Mouse (Mus musculus) ES-Bruce4 (cell line): Measurements from ENCODE around the gene Cybc1. TPM values are rescaled to one million over a fixed set of nuclear protein-coding genes. Genes with fewer than 3 reads are reported as not detected.

Experiments used
- H3K27ac ChIP-seq: 2 replicates; pipeline ENCODE4 v1.5.1; 2012; ENCODE audit warnings: low read length, inconsistent platforms; ENCODE audit not compliant: insufficient read depth
- H3K27me3 ChIP-seq: 2 replicates; pipeline ENCODE4 v1.6.1; 2012; ENCODE audit warnings: mild to moderate bottlenecking, low read length, inconsistent platforms; ENCODE audit not compliant: control insufficient read depth, poor library complexity, insufficient read depth, severe bottlenecking
- H3K36me3 ChIP-seq: 2 replicates; pipeline ENCODE4 v1.6.1; 2012; ENCODE audit warnings: inconsistent platforms, mild to moderate bottlenecking, low read length, moderate library complexity; ENCODE audit not compliant: control insufficient read depth, poor library complexity, insufficient read depth, severe bottlenecking
- H3K4me1 ChIP-seq: one replicate; pipeline ENCODE4 v1.8.1; 2011; ENCODE audit warnings: low read length; ENCODE audit not compliant: control insufficient read depth, insufficient read depth
- H3K4me3 ChIP-seq: 2 replicates; pipeline ENCODE4 v1.5.1; 2011; ENCODE audit warnings: low read depth, mild to moderate bottlenecking, low read length
- H3K9ac ChIP-seq: 2 replicates; pipeline ENCODE4 v1.6.1; 2012; ENCODE audit warnings: low read depth, mild to moderate bottlenecking, inconsistent platforms; ENCODE audit not compliant: poor library complexity, severe bottlenecking
- H3K9me3 ChIP-seq: replicated peaks from 2 replicates; pipeline ENCODE4 v1.6.1; 2012; ENCODE audit warnings: mild to moderate bottlenecking, low read length, inconsistent platforms; ENCODE audit not compliant: control insufficient read depth, poor library complexity, insufficient read depth, severe bottlenecking
- CTCF ChIP-seq: IDR thresholded peaks from one replicate; pipeline ENCODE4 v1.8.1; 2011; ENCODE audit warnings: low read depth, low read length
- EP300 ChIP-seq: IDR thresholded peaks from 2 replicates; pipeline ENCODE4 v1.6.1; 2011; ENCODE audit warnings: low read depth, low read length; ENCODE audit not compliant: insufficient read depth
- POLR2A ChIP-seq: IDR thresholded peaks from one replicate; pipeline ENCODE4 v1.8.1; 2011; ENCODE audit warnings: low read length; ENCODE audit not compliant: insufficient read depth
- polyA plus RNA-seq: library from polyadenylated mRNA; stranded (reverse); fragments of >200 nt; gene quantifications from 2 replicates; pipeline ENCODE4 v1.2.4, GENCODE M21; 2011; ENCODE audit warnings: low read depth; ENCODE audit not compliant: missing spikeins, insufficient read depth, insufficient read length

Cybc1 gene
- polyA plus RNA-seq, result 14.7 and 15.9 TPM in 2 replicates

DNA sequence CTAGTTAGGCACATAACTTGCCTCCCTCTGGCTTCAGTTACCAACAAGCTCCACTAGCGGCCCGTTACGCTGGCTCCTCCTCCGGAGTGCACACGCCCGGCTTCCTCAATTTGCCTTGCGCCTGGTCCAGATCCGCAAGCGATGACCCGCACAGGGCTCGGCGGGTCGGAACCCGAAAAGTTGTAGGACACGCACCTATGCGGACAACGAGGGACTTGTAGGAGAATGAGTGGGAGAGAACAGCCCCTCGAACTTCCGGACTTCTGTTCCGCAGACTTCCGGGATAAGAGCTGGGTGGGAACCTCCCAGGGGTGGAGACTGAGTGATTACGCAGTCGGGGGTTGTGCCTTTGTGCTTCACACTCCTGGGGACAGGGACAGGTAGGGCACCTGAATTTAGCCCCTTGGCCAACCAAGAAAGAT lies at the start of gene Cybc1:
Cybc1 (minus strand) TSS at position 305 of the 422 bp plus-strand sequence.
- Histone ChIP-seq H3K36me3 (0 out of 2 replicates have a peak, but pooled peaks cover 3% of the 10 kb centered on the region), H3K9me3 (no peaks in the 10 kb centered on the region), H3K4me1 (peaks cover 2% of the 10 kb centered on the region), H3K9ac (peak within 1 kb of the TSS; percentile 92), H3K27me3 (no peaks in the 10 kb centered on the region), H3K4me3 (peak within 1 kb of the TSS; percentile 97), H3K27ac (no peak within 1 kb of the TSS)
- TF ChIP-seq POLR2A (peak; percentile 35), CTCF (no peak)

DNA sequence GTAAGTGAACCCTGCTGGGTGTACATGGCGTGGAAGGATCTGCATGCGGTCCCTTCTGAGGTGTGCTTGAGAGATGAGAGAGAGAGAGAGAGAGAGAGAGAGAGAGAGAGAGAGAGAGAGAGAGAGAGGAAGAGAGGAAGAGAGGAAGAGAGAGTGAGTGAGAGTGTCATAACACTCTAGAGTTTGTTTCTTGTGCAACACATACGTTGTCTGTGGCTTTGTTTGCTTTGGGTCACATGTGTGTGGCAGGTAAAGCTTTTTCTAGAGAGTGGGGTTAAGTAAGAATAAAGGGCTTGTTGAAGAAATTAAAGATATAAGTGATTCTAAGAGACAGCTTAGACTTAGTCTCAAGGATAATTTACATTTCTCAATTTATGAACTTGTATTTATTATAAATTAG lies 48.9 kb upstream of the Cybc1 start:
- H3K9me3 ChIP-seq, result no peaks in the 10 kb centered on the region
- no peaks in the 10 kb centered on the region for H3K27me3 ChIP-seq
- H3K27ac ChIP-seq, result no peak overlapping the region
- no peak overlapping the region for H3K9ac ChIP-seq
- H3K36me3 ChIP-seq, result peaks cover 6% of the 10 kb centered on the region; the same call in 1 of the 2 replicates
- no peak overlapping the region for H3K4me3 ChIP-seq
- H3K4me1 ChIP-seq, result no peaks in the 10 kb centered on the region
- TF ChIP-seq POLR2A (no peak), EP300 (no peak), CTCF (no peak)

DNA sequence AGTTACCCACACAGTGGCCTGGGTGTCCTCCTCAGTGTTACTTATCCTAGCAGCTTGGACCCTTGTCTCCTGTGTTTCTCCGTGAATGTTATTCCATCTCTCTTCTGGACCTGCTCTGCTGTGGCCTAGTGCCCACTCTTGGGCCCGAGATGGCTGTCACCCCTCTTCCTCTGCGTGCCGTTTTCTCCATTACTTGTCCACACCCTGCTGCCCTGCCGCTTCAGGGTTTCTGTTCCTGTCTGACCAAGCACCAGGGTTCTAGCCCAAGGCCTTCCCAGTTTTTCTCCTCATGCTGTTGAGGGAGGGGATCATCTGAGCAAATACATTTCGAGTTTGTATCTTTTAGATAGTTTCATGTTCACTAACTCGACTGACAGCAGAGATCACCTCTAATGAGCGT lies 48.4 kb upstream of the Cybc1 start:
- Histone ChIP-seq H3K9me3 (no peaks in the 10 kb centered on the region), H3K9ac (no peak overlapping the region), H3K27me3 (no peaks in the 10 kb centered on the region), H3K36me3 (peaks cover 6% of the 10 kb centered on the region; the same call in 1 of the 2 replicates), H3K4me1 (no peaks in the 10 kb centered on the region), H3K27ac (no peak overlapping the region), H3K4me3 (no peak overlapping the region)
- TF ChIP-seq CTCF (no peak), POLR2A (no peak), EP300 (no peak)

DNA sequence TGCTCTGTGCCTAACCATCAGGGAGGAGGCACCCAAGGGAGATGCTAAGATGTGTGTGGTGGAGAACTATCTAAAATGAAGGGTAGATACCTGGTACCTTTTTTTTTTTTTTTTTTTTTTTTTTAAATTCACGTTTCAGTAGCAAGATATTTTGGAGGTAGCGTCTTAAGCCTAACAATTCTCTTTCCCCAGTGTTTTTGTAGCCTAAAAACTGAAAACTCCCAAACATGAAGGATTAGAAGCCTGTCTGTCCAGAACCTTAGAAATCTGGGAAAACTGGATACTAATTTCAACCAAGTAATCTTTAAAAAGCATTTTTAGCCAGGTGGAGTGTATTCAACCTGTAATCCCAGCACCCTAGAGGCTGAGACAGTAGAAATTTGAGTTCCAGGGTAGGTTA lies 32.0 kb upstream of the Cybc1 start:
- Histone ChIP-seq H3K9ac (peak overlapping the region; percentile 98), H3K4me3 (peak overlapping the region; percentile 88), H3K4me1 (no peaks in the 10 kb centered on the region), H3K27ac (no peak overlapping the region), H3K27me3 (no peaks in the 10 kb centered on the region), H3K9me3 (no peaks in the 10 kb centered on the region), H3K36me3 (peaks cover 23% of the 10 kb centered on the region)
- no peak for TF ChIP-seq POLR2A
- TF ChIP-seq EP300, result no peak
- TF ChIP-seq CTCF, result no peak

DNA sequence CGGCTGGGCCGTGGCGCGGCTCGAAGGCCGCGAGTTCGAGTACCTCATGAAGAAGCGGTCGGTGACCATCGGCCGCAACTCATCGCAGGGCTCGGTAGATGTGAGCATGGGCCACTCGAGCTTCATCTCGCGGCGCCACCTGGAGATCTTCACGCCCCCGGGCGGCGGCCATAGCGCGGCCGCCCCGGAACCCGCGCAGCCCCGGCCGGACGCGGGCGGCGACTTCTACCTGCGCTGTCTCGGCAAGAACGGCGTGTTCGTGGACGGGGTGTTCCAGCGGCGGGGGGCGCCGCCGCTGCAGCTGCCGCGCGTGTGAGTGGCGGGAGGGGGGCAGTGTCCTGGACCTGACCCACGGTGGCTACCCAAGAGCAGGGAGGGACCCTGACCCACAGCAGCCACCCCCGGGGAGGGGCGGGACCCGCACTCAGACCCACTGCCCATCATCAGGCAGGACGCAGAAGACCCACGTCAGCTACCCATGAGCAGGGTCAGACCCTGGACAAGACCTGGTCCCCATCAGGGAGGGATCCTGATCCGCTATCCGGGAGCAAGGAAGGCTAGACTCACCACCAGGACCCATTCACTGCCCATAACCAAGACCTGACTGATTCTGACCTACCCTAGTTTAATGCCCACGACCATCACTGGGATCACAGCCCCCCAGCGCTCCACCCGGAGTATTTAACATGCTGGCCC lies 31.2 kb upstream of the Cybc1 start:
- Histone ChIP-seq H3K9ac (peak overlapping the region; percentile 98), H3K27me3 (no peaks in the 10 kb centered on the region), H3K36me3 (peaks cover 21% of the 10 kb centered on the region), H3K9me3 (no peaks in the 10 kb centered on the region), H3K4me1 (no peaks in the 10 kb centered on the region), H3K4me3 (peak overlapping the region; percentile 88), H3K27ac (no peak overlapping the region)
- TF ChIP-seq POLR2A, result no peak
- TF ChIP-seq EP300, result no peak
- TF ChIP-seq CTCF, result no peak

DNA sequence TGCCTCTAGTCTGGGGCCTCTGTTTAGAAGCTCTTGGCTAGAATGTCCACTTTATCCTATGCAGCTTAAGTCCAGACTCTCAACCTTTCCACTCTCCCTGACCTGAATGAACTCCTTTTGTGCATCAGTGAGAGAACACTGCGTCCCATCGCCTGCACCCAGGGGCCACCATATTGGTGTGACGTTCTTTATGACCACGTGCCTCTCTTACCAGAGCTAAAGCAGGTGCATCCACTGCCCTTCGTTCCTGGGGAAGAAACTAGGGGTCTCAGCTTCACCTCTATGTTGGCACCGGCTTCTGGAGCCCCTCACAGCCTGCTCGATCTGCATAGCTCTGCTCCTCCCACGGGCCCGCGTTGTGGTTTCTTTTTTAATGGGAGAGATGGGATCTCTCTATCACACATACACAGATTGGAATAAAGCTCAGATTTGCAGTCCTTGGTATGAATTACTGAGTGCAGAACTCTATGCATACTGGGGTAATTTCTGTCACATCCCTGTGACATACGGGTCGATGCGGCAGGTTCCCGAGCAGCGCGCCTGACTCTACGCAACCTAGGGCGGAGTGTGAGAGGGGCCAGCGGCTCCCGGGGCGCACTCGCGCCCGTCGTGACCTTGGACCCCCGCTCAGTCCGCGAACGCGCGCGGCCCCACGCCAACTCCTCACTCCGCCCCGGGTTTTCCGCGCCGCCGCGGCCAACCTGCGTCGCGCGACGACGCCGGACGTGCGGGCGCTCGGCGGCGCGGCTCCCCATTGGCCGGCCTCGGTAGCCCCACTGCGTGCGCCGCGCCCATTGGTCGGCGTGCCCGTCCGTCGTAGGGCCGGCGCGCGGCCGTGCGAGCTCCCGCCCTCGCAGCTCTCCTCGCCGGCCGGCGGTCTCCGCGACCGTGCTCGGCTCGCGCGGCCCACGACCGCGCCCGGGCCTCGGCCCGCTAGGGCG lies 30.3 kb upstream of the Cybc1 start, which contains the start of gene Foxk2:
Foxk2 (plus strand) TSS at position 831 of the 941 bp plus-strand sequence.
- no peak for TF ChIP-seq POLR2A
- no peak for TF ChIP-seq CTCF
- no peak for TF ChIP-seq EP300
- peaks cover 21% of the 10 kb centered on the region for H3K36me3 ChIP-seq
- no peak within 1 kb of the TSS for H3K27ac ChIP-seq
- H3K4me1 ChIP-seq, result no peaks in the 10 kb centered on the region
- H3K4me3 ChIP-seq, result peak within 1 kb of the TSS; percentile 93
- no peaks in the 10 kb centered on the region for H3K27me3 ChIP-seq
- peak within 1 kb of the TSS; percentile 98 for H3K9ac ChIP-seq
- no peaks in the 10 kb centered on the region for H3K9me3 ChIP-seq
